Mouse (Mus musculus) yolk sac, embryonic 10.5 days (tissue): ENCODE data around the gene Map2k4.

Source experiments
- DNase-seq: peaks from one replicate; pipeline ENCODE4 v3.0.0-alpha.2; 2017; ENCODE audit warnings: low spot score

The Map2k4 gene

GRCm38 (mm10) chr11:65773946-65774656 is 14.0 kb downstream of the Map2k4 start:
- DNase-seq, result no peak

DNA sequence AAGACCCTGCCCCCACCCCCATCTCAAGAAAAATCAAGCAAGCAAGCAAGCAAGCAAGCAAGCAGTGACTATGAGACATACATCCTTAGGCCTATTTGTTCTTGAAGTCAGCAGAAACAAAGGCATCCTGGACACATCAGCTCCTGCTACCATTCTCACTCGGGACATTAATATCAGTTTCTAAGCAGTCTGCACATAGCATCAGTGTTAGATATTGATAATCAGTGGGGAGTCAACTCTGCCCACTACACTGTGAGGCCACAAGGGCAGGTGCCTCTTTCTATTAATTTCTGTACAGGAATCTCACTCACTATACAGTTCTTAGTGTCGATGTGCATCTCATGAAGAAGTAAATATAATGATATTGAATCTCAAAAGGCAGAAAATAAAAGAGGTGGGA is 14.6 kb downstream of the Map2k4 start:
- no peak for DNase-seq

GRCm38 (mm10) chr11:65771546-65771945 is 16.6 kb downstream of the Map2k4 start:
- no peak for DNase-seq

- no peak for DNase-seq
Measured at GRCm38 (mm10) chr11:65769990-65770389, 18.1 kb downstream of the Map2k4 start.

GRCm38 (mm10) chr11:65768445-65768844 is 19.7 kb downstream of the Map2k4 start:
- DNase-seq, result no peak

DNA sequence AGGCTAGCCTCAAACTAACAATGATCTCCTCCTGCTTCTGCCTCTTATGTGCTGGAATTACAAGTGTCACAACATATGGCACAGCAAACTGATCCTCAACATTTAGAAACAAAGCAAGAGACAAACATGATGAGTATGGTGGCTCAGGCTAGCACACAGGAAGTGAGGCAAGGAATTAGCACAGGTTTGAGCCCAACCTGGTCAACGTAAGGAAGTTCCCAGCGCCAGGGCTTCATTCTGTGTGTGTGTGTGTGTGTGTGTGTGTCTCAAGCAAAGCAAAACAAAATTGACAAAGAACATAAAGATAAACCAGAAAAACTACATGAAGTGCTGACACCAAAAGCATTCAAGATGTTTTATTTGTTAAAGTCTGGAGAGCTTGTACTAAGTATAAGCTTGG is 27.2 kb downstream of the Map2k4 start:
- no peak for DNase-seq

DNA sequence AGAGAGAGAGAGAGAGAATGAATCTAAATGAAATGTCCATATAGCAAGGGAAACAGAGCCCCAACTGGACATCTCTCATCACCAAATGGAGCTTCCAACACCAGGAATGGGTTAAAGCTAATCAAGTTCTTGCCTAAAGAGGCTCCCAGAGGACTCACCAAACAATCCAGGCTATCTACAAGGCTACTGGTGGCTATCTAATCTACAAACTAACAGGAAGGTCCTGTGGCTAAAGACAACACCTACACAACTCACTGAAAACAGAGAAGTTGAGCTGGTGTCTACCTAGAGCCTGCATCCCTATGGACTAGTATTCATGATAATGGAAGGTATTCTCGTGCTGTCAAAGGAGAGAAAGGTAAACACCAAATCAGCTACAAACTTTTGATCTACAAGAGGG is 28.7 kb downstream of the Map2k4 start:
- no peak for DNase-seq

- no peak for DNase-seq
Measured at GRCm38 (mm10) chr11:65754161-65754560, 33.9 kb downstream of the Map2k4 start.

GRCm38 (mm10) chr11:65753593-65753992 is 34.5 kb downstream of the Map2k4 start:
- DNase-seq, result no peak

- DNase-seq, result no peak
Measured at GRCm38 (mm10) chr11:65750546-65750945, 37.6 kb downstream of the Map2k4 start.

GRCm38 (mm10) chr11:65747433-65747832 is 40.7 kb downstream of the Map2k4 start:
- DNase-seq, result no peak

- DNase-seq, result no peak
Measured at GRCm38 (mm10) chr11:65745707-65746333, 42.3 kb downstream of the Map2k4 start.

DNA sequence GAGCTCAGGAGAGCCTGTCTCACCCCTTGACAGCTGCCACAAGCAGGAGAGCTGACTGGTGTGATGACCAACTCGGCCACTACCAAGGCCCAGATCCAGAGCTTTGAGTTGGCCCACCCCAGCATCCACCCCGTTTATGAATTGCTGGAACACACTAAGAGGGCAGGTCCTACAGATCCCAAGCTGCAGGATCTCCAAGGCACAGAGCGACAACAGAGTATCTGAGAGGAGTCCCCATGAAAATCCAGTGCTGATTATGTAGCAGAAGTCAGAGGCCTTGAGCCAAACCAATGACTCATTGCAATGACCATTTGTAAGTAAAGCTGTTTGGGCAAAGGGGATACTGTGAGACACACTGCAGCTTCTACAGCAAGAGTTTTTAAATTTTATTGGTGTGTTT is 44.2 kb downstream of the Map2k4 start:
- DNase-seq, result no peak

GRCm38 (mm10) chr11:65740811-65741210 is 47.3 kb downstream of the Map2k4 start:
- no peak for DNase-seq

DNA sequence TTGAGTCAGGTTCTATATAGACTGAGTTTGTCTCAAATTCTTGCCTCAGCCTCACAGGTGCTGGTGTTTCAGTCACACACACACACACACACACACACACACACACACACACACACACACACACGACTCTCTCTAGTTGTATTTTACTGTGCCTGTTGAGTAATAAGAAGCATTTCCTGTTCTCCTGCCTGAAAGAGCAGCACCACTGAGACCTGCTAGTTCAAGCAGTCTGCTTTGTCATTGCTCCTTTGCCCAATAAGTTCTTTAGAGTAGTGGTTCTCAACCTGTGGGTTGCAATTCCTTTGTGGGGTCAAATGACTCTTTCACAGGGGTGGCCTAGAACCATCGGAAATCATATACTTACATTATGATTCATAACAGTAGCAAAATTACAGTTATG is 47.7 kb downstream of the Map2k4 start:
- no peak for DNase-seq

DNA sequence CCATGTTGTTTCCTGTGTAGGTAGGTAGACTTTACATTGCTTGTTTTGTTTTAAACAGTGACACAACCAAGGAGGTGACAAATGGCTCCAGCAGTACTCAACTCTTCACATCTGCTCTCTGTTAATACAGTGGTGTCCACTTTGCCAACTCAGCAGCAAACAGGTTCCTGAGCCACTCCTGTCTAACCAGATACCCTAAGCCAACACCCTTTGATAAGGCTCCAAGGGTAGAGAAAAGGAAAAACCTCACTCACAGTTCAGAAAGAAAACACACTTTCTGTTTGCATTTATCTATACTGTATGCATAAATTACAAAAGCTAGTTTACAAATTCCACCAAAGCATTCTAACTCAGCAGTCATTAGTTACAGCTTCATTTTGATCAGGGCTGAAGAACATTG is 48.2 kb downstream of the Map2k4 start:
- DNase-seq, result no peak

GRCm38 (mm10) chr11:65734656-65735055 is 53.4 kb downstream of the Map2k4 start:
- DNase-seq, result no peak

DNA sequence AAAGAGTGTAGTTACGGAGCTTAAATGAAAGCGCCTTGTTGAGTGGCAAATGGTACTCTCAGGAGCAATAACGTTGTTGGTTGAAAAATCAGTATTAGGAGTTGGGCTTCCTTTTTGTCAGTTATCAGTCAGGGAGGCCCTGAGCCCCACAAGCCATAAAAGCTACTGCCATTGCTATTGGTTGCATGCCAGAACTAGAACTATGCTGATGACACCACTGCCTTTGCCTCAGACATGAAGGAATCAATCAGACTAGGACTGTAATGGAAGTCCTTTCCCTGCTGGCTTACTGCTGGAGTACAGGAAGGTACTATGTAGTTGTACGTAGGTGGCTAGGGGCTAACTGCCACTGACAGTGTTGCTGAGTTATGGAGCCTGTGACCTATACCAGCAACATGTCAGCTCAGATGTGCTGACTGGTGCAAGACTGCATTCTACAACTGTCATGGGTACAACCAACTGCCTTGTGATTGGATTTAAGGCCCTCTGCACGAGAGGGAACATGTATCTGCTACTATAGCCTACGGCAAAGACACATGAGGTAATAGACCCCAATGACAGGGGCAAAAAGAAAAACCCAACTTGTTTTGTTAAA is 58.4 kb downstream of the Map2k4 start:
- DNase-seq, result no peak

GRCm38 (mm10) chr11:65728906-65729305 is 59.2 kb downstream of the Map2k4 start:
- DNase-seq, result no peak

- no peak for DNase-seq
Measured at GRCm38 (mm10) chr11:65723715-65724114, 64.4 kb downstream of the Map2k4 start.

DNA sequence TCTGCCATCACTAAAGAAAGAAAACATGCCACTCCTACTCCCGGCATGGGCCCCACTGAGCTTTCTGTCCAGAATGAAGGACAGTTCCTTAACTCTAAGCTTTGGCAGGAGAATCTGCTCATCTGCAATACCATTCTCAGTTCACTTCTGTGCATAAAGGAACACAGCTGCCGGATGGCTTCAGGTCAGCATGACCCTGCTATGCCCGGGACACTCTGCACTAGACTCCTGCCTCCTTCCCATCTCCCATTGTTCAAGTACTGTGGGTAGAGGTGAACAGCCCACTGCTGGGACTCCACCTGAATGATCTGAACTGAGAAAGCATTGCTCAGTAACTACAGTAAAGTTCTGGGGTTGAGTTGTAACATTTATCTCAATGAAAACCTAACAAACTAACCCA is 66.5 kb downstream of the Map2k4 start:
- DNase-seq, result no peak

GRCm38 (mm10) chr11:65719960-65720359 is 68.1 kb downstream of the Map2k4 start:
- no peak for DNase-seq

GRCm38 (mm10) chr11:65713830-65714229 is 74.3 kb downstream of the Map2k4 start:
- DNase-seq, result no peak
